In genomic region chr7:46482099-46482531, GRCm38 (mm10) we compare ENCODE assay signal across 9 mouse cellular contexts.
DNase-seq lines count a peak whose midpoint lies in the region; ATAC-seq and TF ChIP-seq lines count a peak whose summit lies in the region.
"Had no signal": no experiment of that assay in that cellular context is flagged by ENCODE, and none has a peak within 500 bp of the region (broad histone marks: within the 10 kb centered on the region; RNA-seq: fewer than 3 reads in every experiment).

No protein-coding gene starts in this region.

- H3K4me3 ChIP-seq in stomach, postnatal 0 days (ENCODE audit: low read depth, low read length): no peak overlapping the region
- H3K4me3 ChIP-seq in hindbrain, embryonic 11.5 days (ENCODE audit: low read depth, low read length): no peak overlapping the region

- H3K4me1 ChIP-seq in stomach, postnatal 0 days (replicated peaks; ENCODE audit: control insufficient read depth, insufficient read depth): 0 out of 2 replicates have a peak, but pooled peaks cover 8% of the 10 kb centered on the region
- no peaks in the 10 kb centered on the region; the same call in 1 of the 2 replicates for H3K4me1 ChIP-seq in hindbrain, embryonic 11.5 days (replicated peaks; ENCODE audit: control insufficient read depth, insufficient read depth, low read length)

- ATAC-seq in stomach, postnatal 0 days (ENCODE audit: low FRiP score, low TSS enrichment): peak; percentile 60
- no peak for ATAC-seq in hindbrain, embryonic 11.5 days (ENCODE audit: low FRiP score)

- no peak overlapping the region for H3K9ac ChIP-seq in stomach, postnatal 0 days (ENCODE audit: low read length)
- no peak overlapping the region for H3K9ac ChIP-seq in hindbrain, embryonic 11.5 days (ENCODE audit: low read depth, low read length)

- TF ChIP-seq EP300 in stomach, postnatal 0 days (optimal IDR thresholded peaks at IDR 0.05): no peak

- peak; percentile 10 to 15 for DNase-seq in spleen, postnatal 36 days (ENCODE audit: low spot score in 2 of 2)
- no peak for DNase-seq in spleen, adult 12 weeks (ENCODE audit: low spot score)
- peak; percentile 71 to 76 for DNase-seq in heart, adult 9 months (ENCODE audit: low spot score in 2 of 2)
- peak; percentile 24 for DNase-seq in large intestine, adult 2 months (ENCODE audit: low read depth, low spot score)
- peak; percentile 30 for DNase-seq in stomach, postnatal 0 days (ENCODE audit: low spot score)
- no peak for DNase-seq in hindbrain, embryonic 11.5 days (ENCODE audit: low spot score)
- no peak for DNase-seq in right cerebral cortex, adult 2 months (ENCODE audit: low spot score in 2 of 2)
- DNase-seq in urinary bladder, postnatal 36 days (ENCODE audit: low spot score in 2 of 2): no peak

- no peak overlapping the region for H3K4me2 ChIP-seq in stomach, postnatal 0 days (replicated peaks; ENCODE audit: low read depth)
- no peak overlapping the region for H3K4me2 ChIP-seq in hindbrain, embryonic 11.5 days (replicated peaks; ENCODE audit: low read depth, low read length)

- no peaks in the 10 kb centered on the region for H3K36me3 ChIP-seq in stomach, postnatal 0 days (ENCODE audit: control insufficient read depth, insufficient read depth, low read length)
- H3K36me3 ChIP-seq in hindbrain, embryonic 11.5 days (ENCODE audit: control insufficient read depth, insufficient read depth, low read length): no peaks in the 10 kb centered on the region

- H3K27ac ChIP-seq in stomach, postnatal 0 days (replicated peaks): 0 out of 2 replicates have a peak overlapping the region, but pooled peaks have one; percentile 1
- H3K27ac ChIP-seq in hindbrain, embryonic 11.5 days (ENCODE audit: low read depth, low read length): no peak overlapping the region

- TF ChIP-seq CTCF in stomach, postnatal 0 days (IDR thresholded peaks at IDR 0.05; ENCODE audit: low read depth): no peak

- no peaks in the 10 kb centered on the region for H3K9me3 ChIP-seq in stomach, postnatal 0 days (ENCODE audit: control insufficient read depth, low read length)
- no peaks in the 10 kb centered on the region for H3K9me3 ChIP-seq in hindbrain, embryonic 11.5 days (ENCODE audit: control insufficient read depth, low read length)
- H3K9me3 ChIP-seq: G1E had no signal

- 31% methylated on average over 2 of the region's 2 CpGs for WGBS in large intestine, adult 2 months
- WGBS in stomach, postnatal 0 days: 52% methylated on average over 2 of the region's 2 CpGs
- WGBS in hindbrain, embryonic 11.5 days: 74% methylated on average over 2 of the region's 2 CpGs

- H3K27me3 ChIP-seq in stomach, postnatal 0 days (ENCODE audit: control insufficient read depth, insufficient read depth, low read length): no peaks in the 10 kb centered on the region
- H3K27me3 ChIP-seq in hindbrain, embryonic 11.5 days (ENCODE audit: control insufficient read depth, insufficient read depth, low read length): no peaks in the 10 kb centered on the region

Comparison
In these comparisons a context has a peak if more than half of its experiments do, and no peak if none do; other contexts are left out.
1. DNase-seq: peak in spleen, postnatal 36 days (2 of 2), heart, adult 9 months (2 of 2), large intestine, adult 2 months (single experiment) and stomach, postnatal 0 days (single experiment); none in spleen, adult 12 weeks (single experiment), hindbrain, embryonic 11.5 days (single experiment), right cerebral cortex, adult 2 months (0 of 2) and urinary bladder, postnatal 36 days (0 of 2).